Mouse (Mus musculus) c-Kit-positive CD71-positive TER-119-positive erythroid progenitor cells, embryonic 14.5 days (primary cell): ENCODE data around the gene Fntb.

Experiments used
- DNase-seq: peaks from one replicate; pipeline ENCODE4 v3.0.0-alpha.2; 2013; ENCODE audit warnings: low spot score

Fntb gene

GRCm38 (mm10) chr12:76961052-76961931 lies 195.9 kb downstream of the Fntb start:
- no peak for DNase-seq

GRCm38 (mm10) chr12:76961932-76962891 lies 196.8 kb downstream of the Fntb start, which contains the start of gene Max:
TSS of gene Max (minus strand) at chr12:76962201.
- DNase-seq: peak; percentile 97

- no peak for DNase-seq
These were observed 199.7 kb downstream of the Fntb start for GRCm38 (mm10) chr12:76965089-76965488.

GRCm38 (mm10) chr12:76965876-76966275 lies 200.5 kb downstream of the Fntb start:
- no peak for DNase-seq
